Mouse (Mus musculus): ENCODE measurements around the gene Scgb1a1.
A peak's percentile ranks its signal among the peaks of the same experiment; 100 is the strongest.

GRCm38 (mm10) chr19:9135512-9136331 lies 48.0 kb upstream of the Scgb1a1 start, which contains the start of gene Asrgl1:
- no peak for TF ChIP-seq CTCF (IDR thresholded peaks at IDR 0.05; ENCODE audit: borderline replicate concordance, control insufficient read depth, extremely low read depth, insufficient read depth, low read length, poor library complexity)
- peak; percentile 91 for TF ChIP-seq POLR2A (IDR thresholded peaks at IDR 0.05; ENCODE audit: control insufficient read depth, extremely low read depth, insufficient read depth, low read length, poor library complexity)
